Mouse (Mus musculus) hindbrain, embryonic 11.5 days (tissue): ENCODE measurements around the gene Ankdd1b. TPM values are rescaled to one million over a fixed set of nuclear protein-coding genes. Genes with fewer than 3 reads are reported as not detected.

Source experiments
- ATAC-seq: fragments of 200-750 bp; cut with Nextera tagmentation; 2 replicates; pipeline ENCODE4 v1.8.0; 2017; ENCODE audit warnings: mild to moderate bottlenecking, moderate TSS enrichment, moderate library complexity; ENCODE audit not compliant: low FRiP score
- DNase-seq: peaks from one replicate; pipeline ENCODE4 v3.0.0-alpha.2; 2015; ENCODE audit warnings: low spot score
- H3K27ac ChIP-seq: fragments of 300-500 bp; sonication (generic); 2 replicates; pipeline ENCODE4 v1.5.1; 2014; ENCODE audit warnings: mild to moderate bottlenecking, low read depth, low read length
- H3K27me3 ChIP-seq: fragments of 300-500 bp; sonication (generic); 2 replicates; pipeline ENCODE4 v1.6.1; 2014; ENCODE audit warnings: mild to moderate bottlenecking, low read length, moderate library complexity, mixed read lengths; ENCODE audit not compliant: control insufficient read depth, insufficient read depth
- H3K36me3 ChIP-seq: fragments of 300-500 bp; sonication (generic); 2 replicates; pipeline ENCODE4 v1.6.1; 2014; ENCODE audit warnings: mild to moderate bottlenecking, low read length, moderate library complexity, mixed read lengths; ENCODE audit not compliant: control insufficient read depth, insufficient read depth
- H3K4me1 ChIP-seq: fragments of 300-500 bp; sonication (generic); replicated peaks from 2 replicates; pipeline ENCODE4 v1.6.1; 2014; ENCODE audit warnings: low read length, mixed read lengths; ENCODE audit not compliant: control insufficient read depth, insufficient read depth
- H3K4me2 ChIP-seq: fragments of 300-500 bp; sonication (generic); replicated peaks from 2 replicates; pipeline ENCODE4 v1.6.1; 2014; ENCODE audit warnings: mild to moderate bottlenecking, low read depth, low read length
- H3K4me3 ChIP-seq: fragments of 300-500 bp; sonication (generic); 2 replicates; pipeline ENCODE4 v1.5.1; 2014; ENCODE audit warnings: low read depth, low read length
- H3K9ac ChIP-seq: fragments of 300-500 bp; sonication (generic); 2 replicates; pipeline ENCODE4 v1.6.1; 2014; ENCODE audit warnings: low read depth, low read length
- H3K9me3 ChIP-seq: fragments of 300-500 bp; sonication (generic); 2 replicates; pipeline ENCODE4 v1.6.1; 2016; ENCODE audit warnings: low read length; ENCODE audit not compliant: control insufficient read depth
- WGBS: fragments of 180-500 bp; shearing (Covaris S2); extraction: QIAGEN DNeasy Blood & Tissue Kit; methylation state at CpG from one replicate; pipeline ENCODE4 v1.1.7; 2014; 5-methylcytosine and 5-hydroxymethylcytosine counted together
- polyA plus RNA-seq: library from polyadenylated mRNA; unstranded; fragments of >200 nt; fragmentation: Nextera tagmentation; extraction: Ambion mirVana; gene quantifications from 2 replicates; pipeline ENCODE4 v1.2.1, GENCODE M21; 2014

The Ankdd1b gene
- polyA plus RNA-seq: not detected in 2 replicates

DNA sequence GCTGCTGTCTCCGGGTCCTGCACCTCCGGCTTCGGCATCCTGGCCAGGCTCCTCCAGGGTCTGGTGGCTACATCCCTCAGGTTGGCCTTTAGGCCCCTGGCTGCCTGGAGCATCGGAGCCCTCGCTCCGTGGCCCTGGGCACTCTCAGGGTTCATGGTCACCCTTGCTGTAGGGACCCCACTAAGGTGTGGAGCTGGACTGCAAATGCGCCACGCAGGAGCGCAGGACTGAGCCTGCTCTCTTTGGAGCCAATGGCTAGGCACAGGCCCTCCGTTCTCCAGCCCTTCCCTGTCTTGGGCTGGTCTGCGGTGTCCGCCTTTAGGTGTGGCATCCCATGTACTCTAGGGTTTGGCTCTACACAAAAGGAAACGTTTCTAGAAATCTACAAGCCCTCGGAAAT, at the start of gene Ankdd1b:
Ankdd1b (minus strand) TSS at position 242 of the 400 bp plus-strand sequence.
- 93% methylated on average over 14 of the region's 14 CpGs for WGBS

GRCm38 (mm10) chr13:96517335-96517734, 46.3 kb upstream of the Ankdd1b start:
- no peak overlapping the region for H3K27ac ChIP-seq
- H3K27me3 ChIP-seq: no peaks in the 10 kb centered on the region
- no peak overlapping the region for H3K9ac ChIP-seq
- H3K4me3 ChIP-seq: no peak overlapping the region
- no peaks in the 10 kb centered on the region for H3K9me3 ChIP-seq
- DNase-seq (no peak), ATAC-seq (no peak)
- no peaks in the 10 kb centered on the region for H3K4me1 ChIP-seq
- no peak overlapping the region for H3K4me2 ChIP-seq
- 93% methylated on average over 2 of the region's 2 CpGs for WGBS
- H3K36me3 ChIP-seq: no peaks in the 10 kb centered on the region

More for the DNA sequence above, at the start of gene Ankdd1b:
- H3K27me3 ChIP-seq: no peaks in the 10 kb centered on the region
- H3K9ac ChIP-seq: no peak within 1 kb of the TSS
- no peaks in the 10 kb centered on the region for H3K9me3 ChIP-seq
- no peak within 1 kb of the TSS for H3K4me3 ChIP-seq
- no peak within 1 kb of the TSS for H3K27ac ChIP-seq
- DNase-seq (no peak), ATAC-seq (no peak)
- H3K4me2 ChIP-seq: no peak within 1 kb of the TSS
- H3K36me3 ChIP-seq: no peaks in the 10 kb centered on the region
- no peaks in the 10 kb centered on the region for H3K4me1 ChIP-seq

- 95% methylated on average over 9 of the region's 9 CpGs for WGBS
- no peak overlapping the region for H3K4me2 ChIP-seq
- no peak overlapping the region for H3K4me3 ChIP-seq
- H3K9me3 ChIP-seq: no peaks in the 10 kb centered on the region
- H3K27me3 ChIP-seq: no peaks in the 10 kb centered on the region
- H3K9ac ChIP-seq: no peak overlapping the region
- DNase-seq: no peak
- no peak for ATAC-seq
- H3K4me1 ChIP-seq: no peaks in the 10 kb centered on the region
- H3K27ac ChIP-seq: no peak overlapping the region
- no peaks in the 10 kb centered on the region for H3K36me3 ChIP-seq
Observed at GRCm38 (mm10) chr13:96516249-96516648, 45.3 kb upstream of the Ankdd1b start.

GRCm38 (mm10) chr13:96514154-96514942, 43.4 kb upstream of the Ankdd1b start:
- DNase-seq: no peak
- 86% methylated on average over 5 of the region's 5 CpGs for WGBS
- Histone ChIP-seq H3K4me2 (no peak overlapping the region), H3K27ac (no peak overlapping the region), H3K36me3 (no peaks in the 10 kb centered on the region), H3K4me3 (no peak overlapping the region), H3K9me3 (no peaks in the 10 kb centered on the region), H3K4me1 (no peaks in the 10 kb centered on the region), H3K27me3 (no peaks in the 10 kb centered on the region), H3K9ac (no peak overlapping the region)
- no peak for ATAC-seq

DNA sequence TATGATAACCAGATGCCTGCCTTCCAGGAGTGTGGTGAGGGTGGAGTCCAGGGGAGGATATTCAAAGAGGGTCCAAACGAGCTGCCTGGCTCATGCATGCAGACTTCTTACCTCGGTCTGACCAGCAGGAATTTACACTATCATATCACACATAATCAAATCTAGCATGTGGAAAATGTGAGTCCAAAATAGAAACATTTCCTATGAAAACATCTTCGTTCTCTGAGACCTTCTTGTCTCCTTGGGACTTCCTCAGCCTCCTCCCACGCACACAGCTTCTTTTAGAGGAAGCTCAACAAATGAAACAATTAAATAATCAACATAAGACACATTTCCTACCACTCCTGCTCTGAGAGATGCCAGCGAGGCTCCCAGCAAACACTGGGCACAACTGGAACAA, 40.9 kb upstream of the Ankdd1b start:
- H3K4me2 ChIP-seq: no peak overlapping the region
- H3K27ac ChIP-seq: no peak overlapping the region
- no peak for DNase-seq
- no peak overlapping the region for H3K9ac ChIP-seq
- H3K9me3 ChIP-seq: no peaks in the 10 kb centered on the region
- H3K27me3 ChIP-seq: no peaks in the 10 kb centered on the region
- H3K4me1 ChIP-seq: no peaks in the 10 kb centered on the region
- 79% methylated on average over 5 of the region's 5 CpGs for WGBS
- no peak for ATAC-seq
- no peaks in the 10 kb centered on the region for H3K36me3 ChIP-seq
- no peak overlapping the region for H3K4me3 ChIP-seq

DNA sequence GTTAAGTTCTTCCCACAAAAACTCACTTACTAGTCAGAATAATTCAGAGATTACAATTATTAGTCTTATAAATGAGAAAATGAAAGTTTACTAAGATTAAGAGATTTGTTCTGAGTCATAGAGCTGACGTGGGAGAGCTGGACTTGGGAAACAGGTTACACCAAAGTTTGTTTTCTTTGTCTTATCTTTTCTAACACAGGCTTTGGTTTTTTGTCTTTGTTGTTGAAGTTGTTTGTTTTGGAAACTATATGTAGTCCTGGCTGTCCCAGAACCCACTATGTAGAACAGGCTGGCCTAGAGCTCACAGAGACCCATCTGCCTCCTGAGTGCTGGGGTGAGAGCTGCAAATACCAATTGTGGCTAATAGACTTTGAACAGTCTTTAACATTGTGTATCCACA, 40.3 kb upstream of the Ankdd1b start:
- Histone ChIP-seq H3K27ac (no peak overlapping the region), H3K36me3 (no peaks in the 10 kb centered on the region), H3K4me3 (no peak overlapping the region), H3K9me3 (no peaks in the 10 kb centered on the region), H3K9ac (no peak overlapping the region), H3K4me1 (no peaks in the 10 kb centered on the region), H3K27me3 (no peaks in the 10 kb centered on the region), H3K4me2 (no peak overlapping the region)
- 83% methylated on average over 1 of the region's 1 CpGs for WGBS
- no peak for ATAC-seq
- DNase-seq: no peak

- H3K9me3 ChIP-seq: no peaks in the 10 kb centered on the region
- no peak overlapping the region for H3K27ac ChIP-seq
- ATAC-seq (no peak), DNase-seq (no peak)
- H3K4me1 ChIP-seq: no peaks in the 10 kb centered on the region
- no peak overlapping the region for H3K9ac ChIP-seq
- no peaks in the 10 kb centered on the region for H3K27me3 ChIP-seq
- no peak overlapping the region for H3K4me2 ChIP-seq
- WGBS: 85% methylated on average over 13 of the region's 13 CpGs
- H3K36me3 ChIP-seq: no peaks in the 10 kb centered on the region
- no peak overlapping the region for H3K4me3 ChIP-seq
Observed at GRCm38 (mm10) chr13:96510635-96511034, 39.6 kb upstream of the Ankdd1b start.

DNA sequence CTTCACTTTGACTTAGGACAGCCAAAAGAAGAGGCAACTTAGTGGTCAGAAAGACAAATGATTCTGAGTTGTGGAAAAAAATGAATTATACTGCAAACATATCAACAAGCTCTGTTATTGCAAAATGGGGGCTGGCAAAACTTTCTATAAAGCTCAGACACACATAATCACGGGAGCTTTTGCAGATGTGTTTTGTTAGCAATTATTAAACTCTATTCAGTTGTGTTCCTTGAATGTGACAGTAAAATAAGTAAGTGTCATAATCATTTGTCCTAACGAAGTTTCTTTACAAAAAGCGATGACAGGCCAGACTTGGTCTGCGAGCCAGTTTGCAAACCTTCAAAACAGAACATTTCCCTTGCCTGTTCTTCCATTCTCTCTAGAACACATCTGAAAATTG, 36.5 kb upstream of the Ankdd1b start:
- no peaks in the 10 kb centered on the region for H3K4me1 ChIP-seq
- ATAC-seq (no peak), DNase-seq (no peak)
- no peak overlapping the region for H3K4me2 ChIP-seq
- no peaks in the 10 kb centered on the region for H3K27me3 ChIP-seq
- WGBS: 93% methylated on average over 4 of the region's 4 CpGs
- H3K9ac ChIP-seq: no peak overlapping the region
- no peak overlapping the region for H3K4me3 ChIP-seq
- no peaks in the 10 kb centered on the region for H3K36me3 ChIP-seq
- no peak overlapping the region for H3K27ac ChIP-seq
- H3K9me3 ChIP-seq: no peaks in the 10 kb centered on the region

DNA sequence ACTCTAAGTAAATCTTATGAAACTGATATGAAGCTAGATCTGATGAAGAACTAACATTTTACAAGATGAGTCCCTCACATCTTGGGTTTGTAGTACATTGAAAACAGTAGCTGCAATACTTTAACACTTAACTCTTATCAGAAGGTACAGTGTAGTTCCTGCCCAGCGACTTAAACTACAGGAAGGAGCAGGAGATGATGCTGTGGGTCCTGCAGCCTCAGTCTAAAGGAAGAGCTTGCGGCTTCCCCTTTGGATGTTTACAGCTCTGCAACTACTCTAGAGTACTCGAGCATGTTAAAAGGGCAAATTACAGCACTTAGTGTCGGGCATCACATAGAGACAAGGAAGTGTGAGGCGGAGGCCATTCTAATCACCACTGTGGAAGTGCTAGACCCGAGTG, 35.3 kb upstream of the Ankdd1b start:
- no peak overlapping the region for H3K4me2 ChIP-seq
- H3K4me3 ChIP-seq: no peak overlapping the region
- H3K27me3 ChIP-seq: no peaks in the 10 kb centered on the region
- WGBS: 88% methylated on average over 6 of the region's 6 CpGs
- no peak overlapping the region for H3K27ac ChIP-seq
- no peak for DNase-seq
- no peaks in the 10 kb centered on the region for H3K36me3 ChIP-seq
- ATAC-seq: no peak
- no peaks in the 10 kb centered on the region for H3K4me1 ChIP-seq
- no peak overlapping the region for H3K9ac ChIP-seq
- no peaks in the 10 kb centered on the region for H3K9me3 ChIP-seq
